Mouse (Mus musculus) stomach, embryonic 16.5 days (tissue): Measurements from ENCODE around the gene Dennd2c. TPM values are rescaled to one million over a fixed set of nuclear protein-coding genes. Genes with fewer than 3 reads are reported as not detected.
"Not testable (repeated sequence)": the region's sequence is repeated elsewhere in the genome, so short reads cannot be mapped to it uniquely, and the experiment has no call there.

Source experiments
- ATAC-seq: fragments of 200-750 bp; cut with Nextera tagmentation; 2 replicates; pipeline ENCODE4 v1.8.0; 2017; ENCODE audit warnings: moderate number of reproducible peaks, moderate TSS enrichment; ENCODE audit not compliant: insufficient read depth, low FRiP score
- H3K27ac ChIP-seq: fragments of 300-500 bp; sonication (generic); 2 replicates; pipeline ENCODE4 v1.5.1; 2014; ENCODE audit warnings: low read length
- H3K27me3 ChIP-seq: fragments of 300-500 bp; sonication (generic); 2 replicates; pipeline ENCODE4 v1.6.1; 2014; ENCODE audit warnings: low read length, control low read depth, mixed read lengths; ENCODE audit not compliant: control insufficient read depth, insufficient read depth
- H3K36me3 ChIP-seq: fragments of 300-500 bp; sonication (generic); 2 replicates; pipeline ENCODE4 v1.6.1; 2014; ENCODE audit warnings: low read length; ENCODE audit not compliant: control insufficient read depth, insufficient read depth
- H3K4me1 ChIP-seq: fragments of 300-500 bp; sonication (generic); 2 replicates; pipeline ENCODE4 v1.6.1; 2014; ENCODE audit warnings: low read length, control low read depth, mixed read lengths; ENCODE audit not compliant: control insufficient read depth, insufficient read depth
- H3K4me2 ChIP-seq: fragments of 300-500 bp; sonication (generic); 2 replicates; pipeline ENCODE4 v1.6.1; 2014; ENCODE audit warnings: low read depth, low read length, mixed read lengths
- H3K4me3 ChIP-seq: fragments of 300-500 bp; sonication (generic); replicated peaks from 2 replicates; pipeline ENCODE4 v1.5.1; 2014; ENCODE audit warnings: mild to moderate bottlenecking, low read length
- H3K9ac ChIP-seq: fragments of 300-500 bp; sonication (generic); 2 replicates; pipeline ENCODE4 v1.6.1; 2014; ENCODE audit warnings: low read length
- H3K9me3 ChIP-seq: fragments of 300-500 bp; sonication (generic); replicated peaks from 2 replicates; pipeline ENCODE4 v1.6.1; 2016; ENCODE audit warnings: low read length, control low read depth; ENCODE audit not compliant: control insufficient read depth
- WGBS: fragments of 180-500 bp; shearing (Covaris S2); extraction: QIAGEN DNeasy Blood & Tissue Kit; methylation state at CpG from one replicate; pipeline ENCODE4 v1.1.7; 2014; 5-methylcytosine and 5-hydroxymethylcytosine counted together
- polyA plus RNA-seq: library from polyadenylated mRNA; unstranded; fragments of >200 nt; fragmentation: Nextera tagmentation; extraction: Ambion mirVana; gene quantifications from 2 replicates; pipeline ENCODE4 v1.2.1, GENCODE M21; 2015

Dennd2c gene
- polyA plus RNA-seq, 1 experiment from 2014 or later, result 9.9 TPM

- Histone ChIP-seq H3K27me3 (no peaks in the 10 kb centered on the region), H3K4me3 (no peak overlapping the region), H3K27ac (no peak overlapping the region), H3K36me3 (no peaks in the 10 kb centered on the region), H3K4me2 (no peak overlapping the region), H3K9me3 (0 out of 2 replicates have a peak, but pooled peaks cover 10% of the 10 kb centered on the region), H3K9ac (no peak overlapping the region), H3K4me1 (no peaks in the 10 kb centered on the region)
- ATAC-seq, result no peak
- WGBS, result 85% methylated on average over 4 of the region's 4 CpGs
These were observed 89.8 kb downstream of the Dennd2c start for GRCm38 (mm10) chr3:103192161-103192560.

- H3K4me3 ChIP-seq, result no peak overlapping the region
- ATAC-seq, result no peak
- no peaks in the 10 kb centered on the region for H3K27me3 ChIP-seq
- no peaks in the 10 kb centered on the region for H3K4me1 ChIP-seq
- no peaks in the 10 kb centered on the region for H3K36me3 ChIP-seq
- 56% methylated on average over 1 of the region's 1 CpGs for WGBS
- H3K9me3 ChIP-seq, result 0 out of 2 replicates have a peak, but pooled peaks cover 10% of the 10 kb centered on the region
- no peak overlapping the region for H3K27ac ChIP-seq
- H3K9ac ChIP-seq, result no peak overlapping the region
- H3K4me2 ChIP-seq, result no peak overlapping the region
These were observed 90.8 kb downstream of the Dennd2c start for GRCm38 (mm10) chr3:103193186-103193585.

DNA sequence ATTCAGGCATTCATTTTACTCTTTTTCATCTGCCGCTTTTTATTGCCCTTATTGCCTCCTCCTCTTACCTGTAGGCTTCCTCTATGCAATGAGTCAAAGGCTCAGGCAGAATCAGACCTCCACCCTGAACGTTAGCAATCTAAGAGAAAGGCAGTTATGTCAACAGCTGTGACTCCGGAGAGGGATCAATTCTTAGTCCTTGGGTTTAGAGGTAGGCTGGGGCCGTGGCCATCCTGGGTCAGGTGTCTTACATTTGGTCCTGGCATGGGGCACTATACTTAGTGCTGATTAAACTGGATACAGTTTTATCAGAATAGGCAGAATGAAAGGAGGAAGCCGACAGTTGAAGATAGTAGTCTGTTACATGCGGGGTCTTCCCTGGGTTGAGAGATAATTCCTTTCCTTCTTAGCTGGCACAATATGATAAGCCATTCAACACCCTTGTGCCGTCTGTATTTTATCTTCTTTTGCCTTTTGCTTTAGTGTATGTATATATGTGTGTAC is 94.0 kb downstream of the Dennd2c start:
- Histone ChIP-seq H3K4me3 (no peak overlapping the region), H3K9me3 (0 out of 2 replicates have a peak, but pooled peaks cover 10% of the 10 kb centered on the region), H3K4me1 (no peaks in the 10 kb centered on the region), H3K27ac (no peak overlapping the region), H3K27me3 (no peaks in the 10 kb centered on the region), H3K9ac (no peak overlapping the region), H3K36me3 (no peaks in the 10 kb centered on the region), H3K4me2 (no peak overlapping the region)
- peak; percentile 50; the same call in 1 of the 2 replicates for ATAC-seq
- 66% methylated on average over 7 of the region's 7 CpGs for WGBS

- Histone ChIP-seq H3K4me2 (no peak overlapping the region), H3K4me1 (no peaks in the 10 kb centered on the region), H3K27me3 (no peaks in the 10 kb centered on the region), H3K9me3 (no peaks in the 10 kb centered on the region), H3K9ac (no peak overlapping the region), H3K36me3 (no peaks in the 10 kb centered on the region), H3K27ac (no peak overlapping the region), H3K4me3 (no peak overlapping the region)
- 84% methylated on average over 5 of the region's 5 CpGs for WGBS
- no peak for ATAC-seq
These were observed 97.0 kb downstream of the Dennd2c start for GRCm38 (mm10) chr3:103199386-103199785.

- H3K36me3 ChIP-seq, H3K9ac ChIP-seq, H3K4me2 ChIP-seq, H3K4me1 ChIP-seq, H3K9me3 ChIP-seq, ATAC-seq, H3K27ac ChIP-seq, H3K27me3 ChIP-seq, H3K4me3 ChIP-seq: not testable (repeated sequence)
- WGBS, result 88% methylated on average over 7 of the region's 7 CpGs
These were observed 98.7 kb downstream of the Dennd2c start for GRCm38 (mm10) chr3:103201105-103201504.

DNA sequence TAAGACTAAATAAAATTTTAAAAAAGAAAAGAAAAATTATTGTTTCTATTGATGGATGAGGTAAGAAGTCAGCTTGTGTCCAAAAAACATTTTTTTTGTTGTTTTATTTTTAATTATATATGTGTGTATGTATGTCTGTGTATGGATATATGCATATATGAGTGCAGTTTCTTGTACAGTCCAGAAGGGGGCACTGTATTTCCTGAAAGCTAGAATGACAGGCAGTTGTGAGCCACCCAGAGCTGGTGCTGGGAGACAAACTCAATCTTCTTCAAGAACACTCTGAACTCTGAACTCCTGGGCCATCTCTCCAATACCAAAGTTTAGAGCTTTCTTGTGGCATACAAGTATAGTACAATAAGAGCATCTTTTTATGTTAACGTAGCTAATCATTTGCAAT is 101.2 kb downstream of the Dennd2c start:
- Histone ChIP-seq H3K27me3 (no peaks in the 10 kb centered on the region), H3K27ac (no peak overlapping the region), H3K9ac (no peak overlapping the region), H3K9me3 (no peaks in the 10 kb centered on the region), H3K4me3 (no peak overlapping the region), H3K4me1 (no peaks in the 10 kb centered on the region), H3K36me3 (no peaks in the 10 kb centered on the region), H3K4me2 (no peak overlapping the region)
- WGBS, result 88% methylated on average over 1 of the region's 1 CpGs
- ATAC-seq, result no peak

GRCm38 (mm10) chr3:103204445-103204844 is 102.0 kb downstream of the Dennd2c start:
- no peaks in the 10 kb centered on the region for H3K4me1 ChIP-seq
- H3K4me2 ChIP-seq, result no peak overlapping the region
- H3K9ac ChIP-seq, result no peak overlapping the region
- WGBS, result 87% methylated on average over 3 of the region's 3 CpGs
- no peaks in the 10 kb centered on the region for H3K27me3 ChIP-seq
- no peaks in the 10 kb centered on the region for H3K36me3 ChIP-seq
- no peaks in the 10 kb centered on the region for H3K9me3 ChIP-seq
- no peak overlapping the region for H3K27ac ChIP-seq
- H3K4me3 ChIP-seq, result no peak overlapping the region
- no peak for ATAC-seq

- H3K4me2 ChIP-seq, result no peak overlapping the region
- no peak for ATAC-seq
- H3K9me3 ChIP-seq, result no peaks in the 10 kb centered on the region
- H3K27me3 ChIP-seq, result no peaks in the 10 kb centered on the region
- no peak overlapping the region for H3K9ac ChIP-seq
- no peaks in the 10 kb centered on the region for H3K36me3 ChIP-seq
- H3K27ac ChIP-seq, result no peak overlapping the region
- no peaks in the 10 kb centered on the region for H3K4me1 ChIP-seq
- no peak overlapping the region for H3K4me3 ChIP-seq
- WGBS, result 83% methylated on average over 6 of the region's 6 CpGs
These were observed 104.0 kb downstream of the Dennd2c start for GRCm38 (mm10) chr3:103206393-103206792.

GRCm38 (mm10) chr3:103207749-103208148 is 105.3 kb downstream of the Dennd2c start:
- H3K4me1 ChIP-seq, result no peaks in the 10 kb centered on the region

More at GRCm38 (mm10) chr3:103207749-103208148, 105.3 kb downstream of the Dennd2c start:
- no peak overlapping the region for H3K9ac ChIP-seq
- 52% methylated on average over 5 of the region's 5 CpGs for WGBS
- no peaks in the 10 kb centered on the region for H3K36me3 ChIP-seq
- H3K27ac ChIP-seq, result no peak overlapping the region
- no peaks in the 10 kb centered on the region for H3K9me3 ChIP-seq
- no peak overlapping the region for H3K4me2 ChIP-seq
- no peak for ATAC-seq
- no peaks in the 10 kb centered on the region for H3K27me3 ChIP-seq
- no peak overlapping the region for H3K4me3 ChIP-seq
